ENCODE assay signal across 11 mouse cellular contexts in genomic region chr6:92533306-92534063, GRCm38 (mm10).
DNase-seq lines count a peak whose midpoint lies in the region; ATAC-seq and TF ChIP-seq lines count a peak whose summit lies in the region.
"Had no signal": no experiment of that assay in that cellular context is flagged by ENCODE, and none has a peak within 500 bp of the region (broad histone marks: within the 10 kb centered on the region; RNA-seq: fewer than 3 reads in every experiment).

No protein-coding gene starts in this region.

- DNase-seq in heart, postnatal 36 days = no peak
- DNase-seq in lung, embryonic 14.5 days = peak; percentile 24
- DNase-seq in lung, postnatal 36 days = no peak
- no peak for DNase-seq in adrenal gland, adult 18-20 months (ENCODE audit: low spot score in 2 of 2)
- DNase-seq: cerebellum, postnatal 36 days; midbrain, embryonic 14.5 days had no signal

- TF ChIP-seq POLR2A in small intestine, adult 2 months (IDR thresholded peaks at IDR 0.05; ENCODE audit: low read depth, low read length) = no peak

- no peaks in the 10 kb centered on the region for H3K9me3 ChIP-seq in heart, embryonic 14.5 days (ENCODE audit: control insufficient read depth, low read length)
- H3K9me3 ChIP-seq in lung, embryonic 14.5 days (ENCODE audit: low read depth, low read length) = no peaks in the 10 kb centered on the region
- no peaks in the 10 kb centered on the region for H3K9me3 ChIP-seq in heart, embryonic 16.5 days (replicated peaks; ENCODE audit: control insufficient read depth, low read length)

- H3K27ac ChIP-seq in heart, embryonic 14.5 days (replicated peaks in 1 of 2; ENCODE audit: control insufficient read depth in 1 of 2, insufficient read depth in 1 of 2, low read depth in 2 of 2, low read length in 2 of 2) = peak overlapping the region in 1 of 2 experiments; percentile 48; a peak in 3 of 4 replicates
- peak overlapping the region; percentile 56 for H3K27ac ChIP-seq in lung, embryonic 14.5 days (ENCODE audit: low read depth)
- 0 out of 2 replicates have a peak overlapping the region, but pooled peaks have one; percentile 25 for H3K27ac ChIP-seq in heart, embryonic 16.5 days (ENCODE audit: low read length)
- no peak overlapping the region for H3K27ac ChIP-seq in small intestine, adult 2 months (ENCODE audit: insufficient read depth, low read depth, low read length)
- H3K27ac ChIP-seq: liver, embryonic 14.5 days had no signal

- no peaks in the 10 kb centered on the region for H3K27me3 ChIP-seq in heart, embryonic 14.5 days (ENCODE audit: control insufficient read depth, insufficient read depth, low read length)
- no peaks in the 10 kb centered on the region for H3K27me3 ChIP-seq in lung, embryonic 14.5 days (ENCODE audit: insufficient read depth, low read length)
- no peaks in the 10 kb centered on the region for H3K27me3 ChIP-seq in heart, embryonic 16.5 days (ENCODE audit: control insufficient read depth, insufficient read depth, low read length)
- no peaks in the 10 kb centered on the region for H3K27me3 ChIP-seq in small intestine, adult 2 months (ENCODE audit: control insufficient read depth, insufficient read depth, low read length)

- ATAC-seq in heart, embryonic 14.5 days (ENCODE audit: insufficient number of reproducible peaks, insufficient read depth, low FRiP score, low read depth) = no peak
- ATAC-seq in lung, embryonic 14.5 days (ENCODE audit: insufficient read depth) = no peak
- no peak for ATAC-seq in heart, embryonic 16.5 days (replicated peaks; ENCODE audit: extremely low read depth, insufficient read depth, low FRiP score)
- ATAC-seq in megakaryocyte, adult 5-6 weeks (ENCODE audit: poor library complexity, severe bottlenecking) = no peak

- H3K9ac ChIP-seq in heart, embryonic 14.5 days (ENCODE audit: low read length) = peak overlapping the region; percentile 74
- H3K9ac ChIP-seq in lung, embryonic 14.5 days = peak overlapping the region; percentile 59
- H3K9ac ChIP-seq in heart, embryonic 16.5 days (ENCODE audit: low read length) = no peak overlapping the region
- H3K9ac ChIP-seq: liver, embryonic 14.5 days had no signal

- no peaks in the 10 kb centered on the region for H3K36me3 ChIP-seq in heart, embryonic 14.5 days (ENCODE audit: control insufficient read depth, insufficient read depth, low read length)
- H3K36me3 ChIP-seq in lung, embryonic 14.5 days (ENCODE audit: insufficient read depth) = no peaks in the 10 kb centered on the region
- no peaks in the 10 kb centered on the region for H3K36me3 ChIP-seq in heart, embryonic 16.5 days (ENCODE audit: control insufficient read depth, insufficient read depth)
- no peaks in the 10 kb centered on the region for H3K36me3 ChIP-seq in small intestine, adult 2 months (ENCODE audit: control insufficient read depth, insufficient read depth, low read length)

- H3K4me3 ChIP-seq in heart, embryonic 14.5 days (ENCODE audit: control insufficient read depth in 1 of 2, insufficient read depth in 1 of 2, low read depth in 1 of 2, low read length in 2 of 2) = peak overlapping the region; percentile 37 to 57
- peak overlapping the region; percentile 47 for H3K4me3 ChIP-seq in lung, embryonic 14.5 days (ENCODE audit: low read depth, low read length)
- peak overlapping the region; percentile 66 for H3K4me3 ChIP-seq in heart, embryonic 16.5 days (ENCODE audit: low read length)
- H3K4me3 ChIP-seq in small intestine, adult 2 months (ENCODE audit: low read depth, low read length) = 0 out of 2 replicates have a peak overlapping the region, but pooled peaks have one; percentile 13

- no peak for TF ChIP-seq CTCF in lung, embryonic 14.5 days (IDR thresholded peaks at IDR 0.05; ENCODE audit: low read depth)
- no peak for TF ChIP-seq CTCF in small intestine, adult 2 months (IDR thresholded peaks at IDR 0.05; ENCODE audit: extremely low read depth, insufficient read length, insufficient replicate concordance, low read depth, low read length)

- intact Hi-C loops in heart, postnatal 36 days (cut with DNase I) = loop anchor here (5.0 to 10.0 kb wide), 3 partner anchors 51 to 134 kb away; no protein-coding TSS in a partner anchor

- H3K4me2 ChIP-seq in heart, embryonic 14.5 days (ENCODE audit: low read length) = peak overlapping the region; percentile 80
- peak overlapping the region; percentile 66 for H3K4me2 ChIP-seq in lung, embryonic 14.5 days
- H3K4me2 ChIP-seq in heart, embryonic 16.5 days (ENCODE audit: low read depth, low read length) = peak overlapping the region; percentile 75

- peaks cover 5 to 7% of the 10 kb centered on the region in 2 experiments; a peak in 3 of 4 replicates for H3K4me1 ChIP-seq in heart, embryonic 14.5 days (ENCODE audit: control insufficient read depth in 2 of 2, insufficient read depth in 2 of 2, low read length in 2 of 2)
- H3K4me1 ChIP-seq in lung, embryonic 14.5 days (ENCODE audit: insufficient read depth) = no peaks in the 10 kb centered on the region; the same call in 1 of the 2 replicates
- 0 out of 2 replicates have a peak, but pooled peaks cover 6% of the 10 kb centered on the region for H3K4me1 ChIP-seq in heart, embryonic 16.5 days (ENCODE audit: control insufficient read depth, insufficient read depth, low read length)
- no peaks in the 10 kb centered on the region for H3K4me1 ChIP-seq in small intestine, adult 2 months (ENCODE audit: control insufficient read depth, insufficient read depth, insufficient read length, low read length)

- 56% methylated on average over 8 of the region's 8 CpGs for WGBS in heart, embryonic 14.5 days
- 39% methylated on average over 8 of the region's 8 CpGs for WGBS in lung, embryonic 14.5 days
- 57% methylated on average over 8 of the region's 8 CpGs for WGBS in heart, embryonic 16.5 days
- 48% methylated on average over 8 of the region's 8 CpGs for WGBS in small intestine, adult 2 months

Comparison
In these comparisons a context has a peak if more than half of its experiments do, and no peak if none do; other contexts are left out.
1. H3K4me3 ChIP-seq: peak in every context shown above with its lines; median percentile 66 in heart, embryonic 16.5 days; 47 in heart, embryonic 14.5 days; 47 in lung, embryonic 14.5 days; 13 in small intestine, adult 2 months.